Mouse (Mus musculus) testis, adult 2 months (tissue): ENCODE data around the gene Fam189a1. TPM values are rescaled to one million over a fixed set of nuclear protein-coding genes. Genes with fewer than 3 reads are reported as not detected.

Experiments
- H3K27ac ChIP-seq: fragments of 200-500 bp; 2 replicates; pipeline ENCODE4 v1.5.1; 2012; ENCODE audit warnings: low read depth, low read length; ENCODE audit not compliant: control insufficient read depth, insufficient read depth
- H3K27me3 ChIP-seq: fragments of 200-500 bp; 2 replicates; pipeline ENCODE4 v1.6.1; 2012; ENCODE audit warnings: mild to moderate bottlenecking, low read length, moderate library complexity; ENCODE audit not compliant: control insufficient read depth, insufficient read depth
- H3K36me3 ChIP-seq: fragments of 200-500 bp; 2 replicates; pipeline ENCODE4 v1.6.1; 2012; ENCODE audit warnings: mild to moderate bottlenecking, low read length; ENCODE audit not compliant: control insufficient read depth, insufficient read depth
- H3K4me1 ChIP-seq: fragments of 200-500 bp; 2 replicates; pipeline ENCODE4 v1.6.1; 2012; ENCODE audit warnings: low read length; ENCODE audit not compliant: control insufficient read depth, insufficient read depth
- H3K4me3 ChIP-seq: fragments of 200-500 bp; 2 replicates; pipeline ENCODE4 v1.5.1; 2012; ENCODE audit warnings: low read depth, mild to moderate bottlenecking, low read length, moderate library complexity, mixed read lengths; ENCODE audit not compliant: control insufficient read depth
- CTCF ChIP-seq: fragments of 200-500 bp; IDR thresholded peaks from 2 replicates; pipeline ENCODE4 v1.5.1; 2012; ENCODE audit warnings: low read depth, mild to moderate bottlenecking, inconsistent platforms, low read length, moderate library complexity; ENCODE audit not compliant: control insufficient read depth, insufficient read depth, insufficient replicate concordance
- POLR2A ChIP-seq: fragments of 200-500 bp; IDR thresholded peaks from 2 replicates; pipeline ENCODE4 v1.6.1; 2012; ENCODE audit warnings: low read depth, mild to moderate bottlenecking, inconsistent platforms, low read length, moderate library complexity; ENCODE audit not compliant: control insufficient read depth
- polyA plus RNA-seq: library from polyadenylated mRNA; depleted of rRNA; stranded (reverse); fragments of >200 nt; gene quantifications from 2 replicates; pipeline ENCODE4 v1.2.3, GENCODE M21; 2012

The Fam189a1 gene
- polyA plus RNA-seq, 1 experiment, result 1.1 TPM

DNA sequence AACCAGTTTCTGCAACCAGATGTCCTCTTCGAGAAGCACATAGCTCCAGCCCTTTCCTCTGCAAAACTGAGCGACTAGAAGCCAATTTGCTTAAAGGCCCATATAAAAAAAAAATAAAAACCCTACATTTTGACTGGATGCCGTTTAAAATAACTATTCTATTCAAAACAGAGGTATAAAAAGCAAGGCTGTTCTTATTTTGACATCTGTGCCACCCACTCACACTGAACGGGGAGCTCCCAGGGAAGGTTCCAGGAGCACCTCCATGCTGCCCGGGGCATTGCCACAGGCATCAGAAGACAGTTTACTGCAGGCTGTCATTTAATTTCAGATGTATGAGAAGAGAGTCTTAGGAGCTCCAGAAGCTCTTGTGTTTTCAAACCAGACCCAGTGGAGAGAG, 232.5 kb downstream of the Fam189a1 start:
- H3K4me3 ChIP-seq, result no peak overlapping the region
- H3K27ac ChIP-seq, result no peak overlapping the region
- H3K4me1 ChIP-seq, result no peaks in the 10 kb centered on the region
- H3K27me3 ChIP-seq, result no peaks in the 10 kb centered on the region
- no peak for TF ChIP-seq POLR2A
- no peak for TF ChIP-seq CTCF
- H3K36me3 ChIP-seq, result no peaks in the 10 kb centered on the region

DNA sequence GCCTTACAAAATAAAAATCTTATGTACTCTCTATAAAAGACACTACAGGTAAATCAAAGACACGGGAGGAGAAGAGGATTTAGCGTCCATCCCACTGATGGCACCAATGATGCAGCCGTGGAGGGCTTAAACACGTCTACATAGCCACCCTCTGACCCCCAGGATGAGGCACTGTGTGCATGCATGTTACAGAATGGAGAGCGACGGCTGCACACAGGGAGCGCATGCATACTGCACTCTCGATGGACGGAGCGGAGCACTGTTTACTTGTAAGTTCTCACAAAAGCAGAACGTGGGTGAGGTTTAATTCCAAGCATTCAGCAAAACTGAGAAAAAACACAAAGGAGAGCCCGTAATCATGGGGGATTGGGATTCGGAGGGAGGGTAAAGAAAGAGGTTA, 235.2 kb downstream of the Fam189a1 start:
- no peaks in the 10 kb centered on the region for H3K4me1 ChIP-seq
- H3K4me3 ChIP-seq, result no peak overlapping the region
- TF ChIP-seq POLR2A (no peak), CTCF (no peak)
- H3K36me3 ChIP-seq, result no peaks in the 10 kb centered on the region
- no peak overlapping the region for H3K27ac ChIP-seq
- H3K27me3 ChIP-seq, result no peaks in the 10 kb centered on the region

DNA sequence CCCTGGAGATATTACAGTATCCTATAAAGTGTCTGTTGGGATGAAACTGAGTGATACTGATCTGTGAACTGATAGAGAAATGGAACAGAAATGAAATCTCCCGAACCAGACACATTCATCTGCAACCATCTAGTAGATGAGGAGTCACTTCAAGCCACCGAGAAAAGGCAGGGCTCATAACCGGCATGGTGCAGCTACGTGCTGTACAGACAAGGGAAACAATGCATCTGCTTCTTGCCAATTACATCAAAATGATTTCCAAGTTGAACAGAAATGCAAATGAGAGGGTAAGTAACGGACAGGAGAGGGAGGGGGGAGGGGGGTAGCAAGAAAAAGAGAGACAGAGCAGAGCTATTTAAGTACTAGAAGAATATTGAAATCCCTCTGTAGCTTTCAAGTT, 235.6 kb downstream of the Fam189a1 start:
- TF ChIP-seq POLR2A, result no peak
- no peak for TF ChIP-seq CTCF
- Histone ChIP-seq H3K27me3 (no peaks in the 10 kb centered on the region), H3K36me3 (no peaks in the 10 kb centered on the region), H3K27ac (no peak overlapping the region), H3K4me1 (no peaks in the 10 kb centered on the region), H3K4me3 (no peak overlapping the region)

DNA sequence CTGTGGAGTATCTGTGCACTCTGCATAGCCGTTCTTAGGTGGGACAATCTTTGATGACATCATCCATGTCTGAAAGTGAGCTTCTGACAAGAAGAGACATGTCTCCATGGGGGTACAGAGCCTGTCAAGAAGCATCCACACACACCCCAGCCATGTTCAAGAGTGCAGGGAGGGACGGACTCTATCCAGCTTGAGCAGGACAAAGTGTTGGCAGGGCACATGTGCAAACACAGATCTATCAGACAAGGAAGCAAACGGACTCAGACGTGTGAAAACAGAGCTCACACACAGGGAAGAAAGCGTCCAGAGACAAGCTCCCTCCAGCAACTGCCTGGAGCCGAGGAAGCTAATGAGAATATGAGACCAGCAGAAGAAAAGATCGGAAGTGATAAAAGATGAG, 239.7 kb downstream of the Fam189a1 start:
- H3K27ac ChIP-seq, result no peak overlapping the region
- TF ChIP-seq POLR2A, result no peak
- TF ChIP-seq CTCF, result no peak

DNA sequence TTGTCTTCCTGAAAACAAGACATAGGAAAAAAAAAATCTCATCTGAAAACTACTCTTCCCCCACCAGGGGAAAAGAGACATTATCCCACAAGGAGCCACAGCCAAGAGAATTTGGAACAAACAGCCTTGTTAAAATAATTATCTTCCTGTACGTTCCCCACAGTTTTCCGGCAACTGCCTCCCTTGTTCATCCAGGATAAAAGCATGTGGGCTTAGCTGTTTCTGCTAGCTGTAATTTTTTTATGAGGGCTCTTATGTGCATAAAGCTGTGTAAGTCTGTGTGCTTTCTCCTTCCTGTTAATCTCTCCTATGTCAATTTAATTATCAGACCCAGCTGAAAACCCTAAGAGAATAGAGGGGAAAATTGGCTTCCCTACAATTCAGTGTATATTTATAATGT, 241.2 kb downstream of the Fam189a1 start:
- TF ChIP-seq CTCF (no peak), POLR2A (no peak)
- Histone ChIP-seq H3K27me3 (no peaks in the 10 kb centered on the region), H3K36me3 (no peaks in the 10 kb centered on the region), H3K4me3 (no peak overlapping the region), H3K27ac (no peak overlapping the region), H3K4me1 (no peaks in the 10 kb centered on the region)

More for the DNA sequence above, 239.7 kb downstream of the Fam189a1 start:
- Histone ChIP-seq H3K36me3 (no peaks in the 10 kb centered on the region), H3K4me3 (no peak overlapping the region), H3K27me3 (no peaks in the 10 kb centered on the region), H3K4me1 (no peaks in the 10 kb centered on the region)

DNA sequence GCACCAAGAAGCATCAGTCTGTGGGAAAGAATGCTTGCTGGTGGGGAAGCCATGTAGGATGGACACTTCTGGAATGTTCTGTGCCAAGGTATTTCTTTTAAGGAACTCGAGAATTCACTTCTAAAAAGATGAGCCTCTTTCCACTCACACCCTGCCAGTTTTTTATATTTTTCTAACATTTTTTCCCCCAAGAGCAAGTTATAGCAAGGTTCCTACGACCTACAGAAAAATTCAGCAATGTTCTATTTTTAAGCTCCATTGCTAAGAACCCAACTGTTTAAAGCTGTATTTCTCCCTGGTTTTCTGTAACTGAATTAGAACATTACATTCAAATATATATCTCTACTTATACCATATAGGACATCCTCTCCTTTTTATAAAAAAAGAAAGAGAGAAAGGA, 244.4 kb downstream of the Fam189a1 start:
- no peaks in the 10 kb centered on the region for H3K27me3 ChIP-seq
- TF ChIP-seq POLR2A (no peak), CTCF (no peak)

DNA sequence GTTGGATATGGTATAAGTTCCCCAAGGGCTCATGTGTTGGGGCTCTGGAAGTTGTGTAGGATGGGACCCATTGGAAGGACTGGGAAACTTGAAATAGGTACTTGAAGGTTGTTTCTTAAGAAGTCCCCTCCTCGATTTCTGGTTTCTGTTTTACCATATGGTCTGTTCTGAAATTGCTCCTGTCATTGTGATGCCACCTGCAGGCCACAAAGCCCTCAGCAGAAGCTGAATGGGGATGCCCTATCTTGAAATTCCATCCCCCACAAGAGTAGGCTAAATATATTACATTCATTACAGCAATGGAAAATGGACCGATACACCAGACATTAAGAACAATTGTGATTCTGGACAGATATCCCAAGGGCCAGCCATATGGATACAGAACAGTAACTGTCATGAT, 246.2 kb downstream of the Fam189a1 start:
- H3K4me3 ChIP-seq, result no peak overlapping the region
- H3K4me1 ChIP-seq, result no peaks in the 10 kb centered on the region
- H3K36me3 ChIP-seq, result no peaks in the 10 kb centered on the region
- no peak overlapping the region for H3K27ac ChIP-seq
- H3K27me3 ChIP-seq, result no peaks in the 10 kb centered on the region
- TF ChIP-seq CTCF (no peak), POLR2A (no peak)

More for the DNA sequence above, 244.4 kb downstream of the Fam189a1 start:
- Histone ChIP-seq H3K4me3 (no peak overlapping the region), H3K4me1 (no peaks in the 10 kb centered on the region), H3K27ac (no peak overlapping the region), H3K36me3 (no peaks in the 10 kb centered on the region)

DNA sequence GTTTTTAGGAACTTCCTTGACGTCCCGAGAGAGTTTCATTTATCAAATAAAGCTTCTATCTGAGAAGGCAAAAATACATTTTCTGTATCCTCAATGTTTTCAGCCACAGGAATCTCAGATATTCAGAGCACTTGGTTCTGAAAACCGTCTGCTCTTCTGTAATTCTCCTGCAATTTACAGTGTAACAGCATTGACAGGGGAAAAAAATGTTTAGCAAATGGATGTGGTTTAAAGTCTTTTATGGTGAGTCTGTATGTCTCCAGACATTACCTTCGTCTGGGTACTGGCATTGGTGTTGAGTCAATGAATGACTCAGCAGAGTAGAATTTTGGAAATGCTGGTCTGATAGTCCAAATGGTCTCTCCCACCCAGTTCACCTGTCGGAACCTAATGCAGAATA, 249.4 kb downstream of the Fam189a1 start:
- no peaks in the 10 kb centered on the region for H3K4me1 ChIP-seq
- H3K36me3 ChIP-seq, result no peaks in the 10 kb centered on the region
- TF ChIP-seq CTCF (no peak), POLR2A (no peak)
- no peaks in the 10 kb centered on the region for H3K27me3 ChIP-seq
- no peak overlapping the region for H3K4me3 ChIP-seq
- H3K27ac ChIP-seq, result no peak overlapping the region
